Mouse (Mus musculus): ENCODE results near the gene Nr2f2. TPM values are rescaled to one million over a fixed set of nuclear protein-coding genes. Genes with fewer than 3 reads are reported as not detected.

Gene Nr2f2
- polyA plus RNA-seq, 1 experiment: 6.4 TPM

GRCm38 (mm10) chr7:70349981-70350670, 16.4 kb downstream of the Nr2f2 start:
- Histone ChIP-seq H3K27ac (ENCODE audit: insufficient read depth, low read length) (no peak overlapping the region), H3K36me3 (ENCODE audit: control insufficient read depth, insufficient read depth, low read length, poor library complexity, severe bottlenecking) (no peaks in the 10 kb centered on the region), H3K4me1 (ENCODE audit: control insufficient read depth, insufficient read depth, low read length) (no peaks in the 10 kb centered on the region), H3K4me3 (ENCODE audit: low read depth, low read length) (no peak overlapping the region; the same call in 1 of the 2 replicates), H3K9me3 (replicated peaks; ENCODE audit: control insufficient read depth, insufficient read depth, low read length, poor library complexity, severe bottlenecking) (no peaks in the 10 kb centered on the region), H3K27me3 (ENCODE audit: control insufficient read depth, insufficient read depth, low read length, poor library complexity, severe bottlenecking) (peaks cover 52% of the 10 kb centered on the region), H3K9ac (ENCODE audit: low read depth, poor library complexity, severe bottlenecking) (peak overlapping the region; percentile 72; the same call in 1 of the 2 replicates)
- TF ChIP-seq EP300 (IDR thresholded peaks at IDR 0.05; ENCODE audit: insufficient read depth, low read depth, low read length): no peak
- TF ChIP-seq CTCF (IDR thresholded peaks at IDR 0.05; ENCODE audit: low read depth, low read length): no peak
- TF ChIP-seq POLR2A (IDR thresholded peaks at IDR 0.05; ENCODE audit: insufficient read depth, low read length): no peak

- H3K9me3 ChIP-seq (replicated peaks; ENCODE audit: control insufficient read depth, insufficient read depth, low read length, poor library complexity, severe bottlenecking): no peaks in the 10 kb centered on the region
- no peaks in the 10 kb centered on the region for H3K36me3 ChIP-seq (ENCODE audit: control insufficient read depth, insufficient read depth, low read length, poor library complexity, severe bottlenecking)
- no peak overlapping the region for H3K9ac ChIP-seq (ENCODE audit: low read depth, poor library complexity, severe bottlenecking)
- H3K4me1 ChIP-seq (ENCODE audit: control insufficient read depth, insufficient read depth, low read length): no peaks in the 10 kb centered on the region
- no peak for TF ChIP-seq EP300 (IDR thresholded peaks at IDR 0.05; ENCODE audit: insufficient read depth, low read depth, low read length)
- no peak for TF ChIP-seq CTCF (IDR thresholded peaks at IDR 0.05; ENCODE audit: low read depth, low read length)
- TF ChIP-seq POLR2A (IDR thresholded peaks at IDR 0.05; ENCODE audit: insufficient read depth, low read length): no peak
- H3K27me3 ChIP-seq (ENCODE audit: control insufficient read depth, insufficient read depth, low read length, poor library complexity, severe bottlenecking): peaks cover 54% of the 10 kb centered on the region
- no peak overlapping the region for H3K4me3 ChIP-seq (ENCODE audit: low read depth, low read length)
- H3K27ac ChIP-seq (ENCODE audit: insufficient read depth, low read length): no peak overlapping the region
Measured at GRCm38 (mm10) chr7:70348977-70349615, 17.4 kb downstream of the Nr2f2 start.

GRCm38 (mm10) chr7:70348064-70348976, 18.2 kb downstream of the Nr2f2 start:
- Histone ChIP-seq H3K27me3 (ENCODE audit: control insufficient read depth, insufficient read depth, low read length, poor library complexity, severe bottlenecking) (peaks cover 58% of the 10 kb centered on the region), H3K4me1 (ENCODE audit: control insufficient read depth, insufficient read depth, low read length) (no peaks in the 10 kb centered on the region), H3K4me3 (ENCODE audit: low read depth, low read length) (no peak overlapping the region), H3K9ac (ENCODE audit: low read depth, poor library complexity, severe bottlenecking) (no peak overlapping the region), H3K9me3 (replicated peaks; ENCODE audit: control insufficient read depth, insufficient read depth, low read length, poor library complexity, severe bottlenecking) (no peaks in the 10 kb centered on the region), H3K27ac (ENCODE audit: insufficient read depth, low read length) (no peak overlapping the region), H3K36me3 (ENCODE audit: control insufficient read depth, insufficient read depth, low read length, poor library complexity, severe bottlenecking) (no peaks in the 10 kb centered on the region)
- TF ChIP-seq CTCF (IDR thresholded peaks at IDR 0.05; ENCODE audit: low read depth, low read length) (no peak), EP300 (IDR thresholded peaks at IDR 0.05; ENCODE audit: insufficient read depth, low read depth, low read length) (no peak), POLR2A (IDR thresholded peaks at IDR 0.05; ENCODE audit: insufficient read depth, low read length) (no peak)

GRCm38 (mm10) chr7:70347618-70347958, 18.9 kb downstream of the Nr2f2 start:
- no peak overlapping the region for H3K9ac ChIP-seq (ENCODE audit: low read depth, poor library complexity, severe bottlenecking)
- H3K9me3 ChIP-seq (replicated peaks; ENCODE audit: control insufficient read depth, insufficient read depth, low read length, poor library complexity, severe bottlenecking): no peaks in the 10 kb centered on the region
- no peak overlapping the region for H3K4me3 ChIP-seq (ENCODE audit: low read depth, low read length)
- H3K27ac ChIP-seq (ENCODE audit: insufficient read depth, low read length): no peak overlapping the region
- H3K36me3 ChIP-seq (ENCODE audit: control insufficient read depth, insufficient read depth, low read length, poor library complexity, severe bottlenecking): no peaks in the 10 kb centered on the region
- TF ChIP-seq EP300 (IDR thresholded peaks at IDR 0.05; ENCODE audit: insufficient read depth, low read depth, low read length): no peak
- TF ChIP-seq CTCF (IDR thresholded peaks at IDR 0.05; ENCODE audit: low read depth, low read length): no peak
- TF ChIP-seq POLR2A (IDR thresholded peaks at IDR 0.05; ENCODE audit: insufficient read depth, low read length): no peak
- no peaks in the 10 kb centered on the region for H3K4me1 ChIP-seq (ENCODE audit: control insufficient read depth, insufficient read depth, low read length)
- H3K27me3 ChIP-seq (ENCODE audit: control insufficient read depth, insufficient read depth, low read length, poor library complexity, severe bottlenecking): peaks cover 55% of the 10 kb centered on the region

- Histone ChIP-seq H3K4me3 (ENCODE audit: low read depth, low read length) (no peak overlapping the region), H3K27me3 (ENCODE audit: control insufficient read depth, insufficient read depth, low read length, poor library complexity, severe bottlenecking) (peaks cover 52% of the 10 kb centered on the region), H3K9ac (ENCODE audit: low read depth, poor library complexity, severe bottlenecking) (no peak overlapping the region), H3K36me3 (ENCODE audit: control insufficient read depth, insufficient read depth, low read length, poor library complexity, severe bottlenecking) (no peaks in the 10 kb centered on the region), H3K27ac (ENCODE audit: insufficient read depth, low read length) (no peak overlapping the region), H3K9me3 (replicated peaks; ENCODE audit: control insufficient read depth, insufficient read depth, low read length, poor library complexity, severe bottlenecking) (no peaks in the 10 kb centered on the region), H3K4me1 (ENCODE audit: control insufficient read depth, insufficient read depth, low read length) (no peaks in the 10 kb centered on the region)
- TF ChIP-seq POLR2A (IDR thresholded peaks at IDR 0.05; ENCODE audit: insufficient read depth, low read length): no peak
- no peak for TF ChIP-seq EP300 (IDR thresholded peaks at IDR 0.05; ENCODE audit: insufficient read depth, low read depth, low read length)
Measured at GRCm38 (mm10) chr7:70346951-70347617, 19.5 kb downstream of the Nr2f2 start.
